Mouse (Mus musculus): ENCODE data around the gene Hypk.
A peak's percentile ranks its signal among the peaks of the same experiment; 100 is the strongest.

The Hypk gene

GRCm38 (mm10) chr2:121452990-121453389 is at the start of gene Hypk:
TSS of gene Hypk (plus strand) at chr2:121453290.
- no peak for DNase-seq

- no peak for DNase-seq
Observed at GRCm38 (mm10) chr2:121403296-121403695, 49.8 kb upstream of the Hypk start.

GRCm38 (mm10) chr2:121408160-121408559 is 44.9 kb upstream of the Hypk start:
- DNase-seq = peak; percentile 75

- DNase-seq = no peak
Observed at GRCm38 (mm10) chr2:121412843-121413386, 40.2 kb upstream of the Hypk start.

GRCm38 (mm10) chr2:121413387-121414042 is 39.6 kb upstream of the Hypk start, which contains the start of the genes Pdia3 and Catsper2:
TSS of gene Pdia3 (plus strand) at chr2:121413775.
TSS of gene Catsper2 (minus strand) at chr2:121413792.
- peak; percentile 92 to 93 for DNase-seq

- DNase-seq = peak; percentile 56 to 68
Observed at GRCm38 (mm10) chr2:121414139-121414685, 38.9 kb upstream of the Hypk start.

- no peak for DNase-seq
Observed at GRCm38 (mm10) chr2:121415103-121415502, 38.0 kb upstream of the Hypk start.

GRCm38 (mm10) chr2:121415591-121415990 is 37.5 kb upstream of the Hypk start:
- no peak for DNase-seq

GRCm38 (mm10) chr2:121416356-121416755 is 36.7 kb upstream of the Hypk start:
- no peak for DNase-seq

GRCm38 (mm10) chr2:121418476-121418875 is 34.6 kb upstream of the Hypk start:
- DNase-seq = no peak

GRCm38 (mm10) chr2:121423166-121423565 is 29.9 kb upstream of the Hypk start:
- no peak for DNase-seq

- no peak for DNase-seq
Observed at GRCm38 (mm10) chr2:121425890-121426289, 27.2 kb upstream of the Hypk start.

GRCm38 (mm10) chr2:121434854-121435253 is 18.2 kb upstream of the Hypk start:
- peak; percentile 29 to 44 for DNase-seq

- DNase-seq = no peak
Observed at GRCm38 (mm10) chr2:121439746-121440145, 13.3 kb upstream of the Hypk start.

GRCm38 (mm10) chr2:121440834-121441605 is 12.1 kb upstream of the Hypk start:
- no peak for DNase-seq

- peak; percentile 77 to 80 for DNase-seq
Observed at GRCm38 (mm10) chr2:121441800-121442199, 11.3 kb upstream of the Hypk start.

- DNase-seq = peak; percentile 88
Observed at GRCm38 (mm10) chr2:121442259-121443067, 10.6 kb upstream of the Hypk start.

GRCm38 (mm10) chr2:121443068-121443349 is 10.1 kb upstream of the Hypk start:
- DNase-seq = no peak

- DNase-seq = no peak
Observed at GRCm38 (mm10) chr2:121444178-121444577, 8.9 kb upstream of the Hypk start, which contains the start of gene Ell3. TSS of gene Ell3 (minus strand) at chr2:121444278.

GRCm38 (mm10) chr2:121445117-121445516 is 8.0 kb upstream of the Hypk start:
- DNase-seq = no peak

- no peak for DNase-seq
Observed at GRCm38 (mm10) chr2:121446506-121446905, 6.6 kb upstream of the Hypk start.

GRCm38 (mm10) chr2:121447006-121447405 is 6.1 kb upstream of the Hypk start:
- no peak for DNase-seq

- DNase-seq = peak; percentile 44 to 52
Observed at GRCm38 (mm10) chr2:121448136-121448535, 5.0 kb upstream of the Hypk start.

All from B cell, adult 2 months (primary cell).